Mouse (Mus musculus) testis, adult 2 months (tissue): Measurements from ENCODE around the gene Ift52.

ENCODE experiments used
- CTCF ChIP-seq: fragments of 200-500 bp; IDR thresholded peaks from 2 replicates; pipeline ENCODE4 v1.5.1; 2012; ENCODE audit warnings: low read depth, mild to moderate bottlenecking, inconsistent platforms, low read length, moderate library complexity; ENCODE audit not compliant: control insufficient read depth, insufficient read depth, insufficient replicate concordance
- POLR2A ChIP-seq: fragments of 200-500 bp; IDR thresholded peaks from 2 replicates; pipeline ENCODE4 v1.6.1; 2012; ENCODE audit warnings: low read depth, mild to moderate bottlenecking, inconsistent platforms, low read length, moderate library complexity; ENCODE audit not compliant: control insufficient read depth

- TF ChIP-seq POLR2A, result no peak
- TF ChIP-seq CTCF, result no peak
Observed at GRCm38 (mm10) chr2:163074006-163074405, 56.9 kb downstream of the Ift52 start.
